Mouse (Mus musculus) layer of hippocampus, adult 11-12 months (tissue): ENCODE data around the gene Gm6685.
"Not testable (repeated sequence)": the region's sequence is repeated elsewhere in the genome, so short reads cannot be mapped to it uniquely, and the experiment has no call there.

Experiments
- DNase-seq: peaks from one replicate; pipeline ENCODE4 v3.0.0; 2022; ENCODE audit warnings: low spot score

The Gm6685 gene

GRCm38 (mm10) chr11:28339224-28340150 is at the start of gene Gm6685:
Gene Gm6685, minus strand, starts transcription at chr11:28339867.
- DNase-seq, result not testable (repeated sequence)

DNA sequence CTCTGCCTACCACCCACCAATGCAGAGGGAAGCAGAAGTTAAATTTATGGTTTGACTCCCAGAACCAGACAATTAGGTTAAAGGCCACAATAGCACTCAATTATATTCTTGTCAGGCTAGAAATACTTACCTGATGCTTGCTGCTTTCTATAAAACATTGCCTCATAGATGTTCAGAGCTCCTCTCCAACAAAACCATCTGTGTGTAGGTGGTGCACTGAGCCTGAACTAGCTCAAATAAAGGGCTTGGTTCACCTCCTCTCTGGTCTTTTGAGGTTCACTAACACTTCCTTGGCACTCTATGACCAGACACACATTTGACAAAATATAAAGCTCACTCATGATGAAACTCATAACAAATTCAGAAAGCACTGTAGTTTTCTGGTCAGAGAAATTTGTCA is 36.2 kb upstream of the Gm6685 start:
- no peak for DNase-seq

- no peak for DNase-seq
These were observed 35.0 kb upstream of the Gm6685 start for GRCm38 (mm10) chr11:28374636-28375035.

DNA sequence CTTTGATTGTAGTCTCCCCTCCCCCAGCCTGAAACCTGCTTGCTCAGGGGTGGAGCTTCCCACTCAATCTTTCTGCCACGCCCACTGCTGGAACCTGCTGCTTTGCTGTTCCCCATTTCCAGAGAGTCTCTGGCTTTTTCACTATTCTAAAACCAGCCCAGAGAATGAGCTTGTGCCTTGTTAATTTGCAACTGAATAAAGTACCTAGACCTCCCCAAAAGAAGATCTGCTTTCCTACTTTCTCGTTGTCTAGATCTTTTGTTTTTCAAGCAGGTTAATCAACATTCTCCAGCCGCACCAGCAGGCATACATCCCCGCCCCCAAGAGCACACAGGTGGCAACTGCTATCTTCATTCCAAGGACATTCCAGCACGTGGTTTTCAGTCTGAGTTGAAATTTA is 31.7 kb upstream of the Gm6685 start:
- DNase-seq, result not testable (repeated sequence)

GRCm38 (mm10) chr11:28365929-28366244 is 26.2 kb upstream of the Gm6685 start:
- no peak for DNase-seq

DNA sequence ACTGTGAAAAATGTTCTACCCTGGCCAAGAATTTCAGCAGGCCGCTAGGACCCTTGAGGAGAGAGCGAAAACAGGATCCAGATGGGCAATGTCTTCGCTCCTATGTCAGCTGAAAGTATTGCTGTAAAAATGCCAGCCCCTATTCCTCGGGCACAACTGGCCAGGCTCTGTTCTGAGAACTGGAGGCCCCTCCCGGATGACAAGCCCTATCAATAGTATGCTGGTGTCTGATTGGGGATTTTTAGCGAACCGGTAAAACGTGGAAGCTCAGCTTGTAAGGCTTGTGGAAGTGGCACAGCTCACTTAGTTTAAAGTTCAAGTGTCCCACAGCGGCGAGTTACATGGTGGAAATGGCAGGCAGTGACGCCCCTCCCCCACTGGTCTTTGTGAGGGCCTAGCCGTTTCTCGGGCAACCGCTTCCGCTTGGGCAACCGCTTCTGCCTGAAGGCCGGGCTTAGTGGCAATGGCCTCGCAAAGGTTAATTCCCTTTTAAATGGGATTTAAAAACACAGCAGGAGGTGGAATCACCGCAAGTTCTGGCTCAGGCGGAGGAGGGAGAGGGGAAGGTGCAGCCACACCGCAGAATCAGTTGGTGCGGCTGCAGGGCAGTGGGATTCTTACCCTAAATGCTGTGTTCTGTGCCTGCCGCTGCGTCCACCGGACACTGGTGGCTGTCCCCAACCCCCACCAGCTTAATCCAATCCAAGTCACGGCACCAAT is 25.7 kb upstream of the Gm6685 start:
- peak; percentile 81 for DNase-seq

GRCm38 (mm10) chr11:28343465-28343864 is 3.8 kb upstream of the Gm6685 start:
- DNase-seq, result no peak

DNA sequence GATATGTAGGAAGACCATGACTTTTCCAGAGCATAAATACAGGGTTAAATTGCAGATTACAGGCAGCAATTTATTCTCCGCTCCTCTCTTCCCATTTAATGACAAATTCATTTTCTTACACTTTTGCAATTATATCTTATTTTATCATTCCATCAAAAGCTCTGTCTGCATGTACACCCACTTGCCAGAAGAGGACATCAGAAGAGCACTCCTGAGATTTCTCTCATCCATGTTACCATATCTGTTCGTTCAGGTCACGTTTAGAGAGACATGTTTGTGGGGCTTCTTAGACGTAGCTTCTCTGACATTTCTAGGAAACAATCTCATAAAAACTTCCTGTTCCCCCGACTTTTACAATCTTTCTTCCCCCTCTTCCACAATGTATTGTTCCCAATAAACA is 2.2 kb upstream of the Gm6685 start:
- no peak for DNase-seq

DNA sequence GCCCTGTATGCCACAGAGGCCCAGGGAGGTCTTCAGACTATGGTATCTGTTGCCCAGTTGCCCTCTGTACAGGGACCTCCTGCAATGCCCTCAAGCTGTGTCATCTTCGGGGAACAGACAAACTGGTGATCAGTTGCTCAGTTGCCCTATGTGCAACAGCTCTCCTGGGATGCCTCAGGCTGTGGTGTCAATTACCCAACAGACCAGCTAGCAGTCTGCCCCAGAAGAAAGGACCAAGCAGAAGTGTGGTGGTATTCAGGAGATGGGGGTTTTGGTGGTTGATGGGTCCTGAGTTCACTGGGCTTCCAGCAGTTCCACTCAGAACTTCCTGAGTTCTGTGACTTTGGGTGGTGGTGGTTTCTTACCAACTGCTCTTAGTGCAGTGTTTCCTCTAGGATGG is 11.8 kb downstream of the Gm6685 start:
- no peak for DNase-seq

GRCm38 (mm10) chr11:28313396-28313795 is 26.3 kb downstream of the Gm6685 start:
- DNase-seq, result no peak

DNA sequence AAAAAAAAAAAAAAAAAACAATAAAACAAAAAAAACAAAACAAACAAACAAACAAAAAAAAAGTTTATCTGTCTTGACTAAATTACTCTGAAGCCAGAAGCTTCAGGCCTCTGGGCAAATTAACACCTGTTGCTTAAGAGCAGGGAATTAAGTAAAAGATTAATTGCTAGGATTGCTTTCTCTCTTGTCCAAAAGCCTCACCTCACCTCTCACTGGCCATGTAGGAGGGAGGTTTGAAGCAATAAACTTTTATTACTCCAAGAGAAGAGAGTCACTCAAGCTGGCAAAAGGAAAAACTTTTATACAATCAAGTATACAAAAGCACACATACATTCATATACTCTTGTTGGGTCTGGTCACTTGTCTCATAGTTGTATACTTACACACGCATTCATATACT is 31.9 kb downstream of the Gm6685 start:
- no peak for DNase-seq

GRCm38 (mm10) chr11:28290440-28290839 is 49.2 kb downstream of the Gm6685 start:
- no peak for DNase-seq
